Mouse (Mus musculus) large intestine, adult 2 months (tissue): ENCODE results near the gene Ankrd9. TPM values are rescaled to one million over a fixed set of nuclear protein-coding genes. Genes with fewer than 3 reads are reported as not detected.

ENCODE experiments used
- DNase-seq: peaks from one replicate; pipeline ENCODE4 v3.0.0-alpha.2; 2012; ENCODE audit warnings: low read depth, low spot score
- WGBS: fragments of 180-500 bp; shearing (Covaris S2); methylation state at CpG from one replicate; pipeline ENCODE4 v1.1.7; 2018; 5-methylcytosine and 5-hydroxymethylcytosine counted together
- polyA plus RNA-seq: library from polyadenylated mRNA; depleted of rRNA; stranded (reverse); fragments of >200 nt; gene quantifications from 2 replicates; pipeline ENCODE4 v1.2.3, GENCODE M21; 2012

Gene Ankrd9
- polyA plus RNA-seq, 1 experiment: 39.5 TPM

DNA sequence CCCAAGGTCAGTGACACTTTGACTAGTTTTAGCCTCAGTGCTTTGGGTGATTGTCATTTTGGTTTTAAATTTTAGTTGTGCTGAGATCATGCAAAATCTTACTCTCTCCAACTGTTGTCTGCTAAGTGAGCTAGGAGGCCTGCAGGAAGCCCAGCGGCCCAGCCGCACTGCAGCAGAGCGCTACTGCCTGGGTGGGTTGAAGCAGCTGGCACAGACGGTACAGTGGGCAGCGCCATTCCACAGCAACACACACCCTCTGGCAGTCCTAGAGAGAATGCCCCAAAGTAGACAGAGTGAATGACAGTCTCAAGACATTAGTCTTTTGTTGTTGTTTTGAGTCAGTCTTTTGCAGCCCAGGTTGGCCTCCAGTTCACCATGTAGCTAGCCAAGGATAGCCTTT is 8.4 kb downstream of the Ankrd9 start:
- 94% methylated on average over 5 of the region's 5 CpGs for WGBS

DNA sequence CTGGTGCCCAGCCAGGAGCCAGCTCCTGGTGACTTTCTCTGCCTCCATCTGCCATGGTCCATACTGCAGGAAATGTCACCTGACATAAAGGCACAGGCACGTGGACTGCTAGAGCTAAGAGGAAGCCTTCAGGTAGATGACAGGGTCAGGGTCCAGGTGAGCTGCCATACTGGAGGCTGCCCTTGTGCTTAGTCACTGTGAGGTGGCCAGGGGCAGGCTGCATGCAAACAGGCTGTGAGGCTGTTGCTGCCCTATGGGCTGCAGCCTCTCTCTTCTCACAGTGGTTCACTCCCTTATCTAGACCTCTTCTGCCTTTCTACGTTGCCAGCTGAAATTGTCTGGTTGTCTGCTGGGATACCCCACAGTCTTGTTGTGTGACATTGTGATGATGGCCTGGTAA is 11.7 kb downstream of the Ankrd9 start:
- no peak for DNase-seq

More for the DNA sequence above, 8.4 kb downstream of the Ankrd9 start:
- no peak for DNase-seq

GRCm38 (mm10) chr12:110966079-110966478 is 12.8 kb downstream of the Ankrd9 start:
- 88% methylated on average over 4 of the region's 4 CpGs for WGBS
- DNase-seq: no peak

More for the DNA sequence above, 11.7 kb downstream of the Ankrd9 start:
- 79% methylated on average over 2 of the region's 2 CpGs for WGBS

- 29% methylated on average over 3 of the region's 3 CpGs for WGBS
- no peak for DNase-seq
These were observed 13.3 kb downstream of the Ankrd9 start for GRCm38 (mm10) chr12:110965500-110965899.

DNA sequence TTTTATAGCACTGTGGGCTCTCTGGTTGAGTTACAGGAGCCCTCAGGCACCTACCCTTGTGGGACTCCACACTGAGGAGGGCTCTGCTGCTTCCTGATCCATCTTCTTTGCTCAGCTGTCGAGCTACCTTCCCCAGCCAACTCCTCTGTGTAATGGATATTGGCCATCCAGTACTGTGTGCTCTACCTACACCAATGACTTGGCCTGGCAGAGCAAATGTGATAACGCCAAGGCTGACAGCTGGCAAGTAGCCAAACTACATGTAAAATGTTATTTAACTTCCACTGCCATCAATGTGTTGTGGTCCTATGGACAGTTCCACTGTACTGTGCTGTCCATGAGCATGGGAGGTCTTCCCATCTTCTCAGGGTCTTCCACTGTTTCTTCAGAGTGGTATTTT is 16.9 kb downstream of the Ankrd9 start:
- no peak for DNase-seq
- WGBS: 43% methylated on average over 2 of the region's 2 CpGs

GRCm38 (mm10) chr12:110954351-110954991 is 24.4 kb downstream of the Ankrd9 start:
- no peak for DNase-seq
- WGBS: 62% methylated on average over 4 of the region's 4 CpGs

- no peak for DNase-seq
- 67% methylated on average over 2 of the region's 2 CpGs for WGBS
These were observed 24.9 kb downstream of the Ankrd9 start for GRCm38 (mm10) chr12:110953900-110954299.

GRCm38 (mm10) chr12:110953443-110953842 is 25.4 kb downstream of the Ankrd9 start:
- 74% methylated on average over 3 of the region's 3 CpGs for WGBS
- DNase-seq: no peak

- DNase-seq: no peak
- 82% methylated on average over 6 of the region's 6 CpGs for WGBS
These were observed 26.0 kb downstream of the Ankrd9 start for GRCm38 (mm10) chr12:110952628-110953385.

DNA sequence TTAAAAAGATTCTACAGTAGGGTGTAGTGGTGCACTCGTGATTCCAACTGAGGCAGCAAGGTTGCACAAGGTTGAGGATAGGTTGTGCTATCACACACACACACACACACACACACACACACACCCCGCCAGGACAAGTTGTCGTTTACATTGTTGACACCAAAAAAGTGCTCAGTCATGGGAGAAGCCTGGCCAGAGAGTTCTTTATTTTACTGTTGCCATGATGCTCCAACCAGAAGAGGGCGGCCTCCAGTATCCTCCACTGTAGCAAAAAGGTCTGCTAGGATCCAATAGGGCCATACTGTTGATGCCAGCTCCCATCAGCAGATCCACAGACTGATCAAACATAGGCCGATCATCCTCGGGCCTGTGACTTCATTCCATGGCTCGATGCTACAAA is 27.6 kb downstream of the Ankrd9 start:
- 71% methylated on average over 7 of the region's 7 CpGs for WGBS
- no peak for DNase-seq

DNA sequence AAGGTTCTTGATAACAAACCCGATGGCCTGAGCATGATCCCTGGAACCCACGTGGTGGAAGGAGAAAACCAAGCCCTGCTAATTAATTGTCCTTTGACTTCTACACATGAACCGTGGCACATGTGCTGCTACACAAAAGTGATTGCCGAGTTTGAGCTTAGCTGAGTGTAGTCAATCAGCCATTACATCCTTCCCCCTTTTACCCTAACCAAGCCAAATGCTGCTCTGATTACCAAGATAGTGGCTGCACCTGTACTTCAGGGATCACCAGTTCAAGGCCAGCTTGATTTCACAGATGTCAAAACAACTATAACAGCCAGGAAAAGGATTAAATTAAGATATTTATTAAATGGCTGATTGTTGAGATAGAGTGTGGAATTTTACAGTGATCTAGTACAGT is 28.7 kb downstream of the Ankrd9 start:
- 87% methylated on average over 4 of the region's 4 CpGs for WGBS
- no peak for DNase-seq

DNA sequence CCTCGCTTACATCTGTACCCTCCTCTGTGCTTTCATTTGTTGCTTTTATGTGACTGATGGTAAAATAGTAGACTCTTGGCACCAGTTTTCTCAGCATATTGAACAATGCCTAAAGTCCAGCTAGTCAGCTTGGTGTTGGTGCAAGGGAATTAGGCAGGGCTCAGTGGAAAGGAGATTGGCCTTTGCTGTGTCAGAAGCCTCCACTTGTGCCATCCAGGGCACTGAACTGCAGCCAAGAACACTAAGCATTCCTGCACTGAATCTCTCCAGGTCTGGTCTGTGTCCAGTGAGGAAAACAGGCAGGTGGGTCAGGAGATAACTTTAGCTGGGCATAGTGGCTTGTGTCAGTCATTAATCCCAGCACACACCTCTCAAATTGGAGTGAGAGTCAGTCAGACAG is 29.4 kb downstream of the Ankrd9 start:
- no peak for DNase-seq
- 95% methylated on average over 1 of the region's 1 CpGs for WGBS

DNA sequence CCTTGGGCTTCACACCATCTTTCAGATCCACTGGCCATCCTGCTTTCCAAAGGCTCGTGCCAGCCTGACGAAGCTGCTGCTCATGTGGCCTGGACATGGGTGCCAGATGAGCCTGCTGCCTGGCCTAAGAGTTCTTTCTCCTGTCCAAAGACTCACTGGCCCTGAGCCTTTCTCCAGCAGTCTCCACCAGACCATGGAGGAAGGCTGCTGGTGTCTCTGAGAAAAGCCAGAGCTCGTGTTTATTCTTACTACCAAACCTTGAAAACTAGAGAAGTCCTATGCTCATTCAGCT is 30.0 kb downstream of the Ankrd9 start:
- no peak for DNase-seq
- 96% methylated on average over 3 of the region's 3 CpGs for WGBS

DNA sequence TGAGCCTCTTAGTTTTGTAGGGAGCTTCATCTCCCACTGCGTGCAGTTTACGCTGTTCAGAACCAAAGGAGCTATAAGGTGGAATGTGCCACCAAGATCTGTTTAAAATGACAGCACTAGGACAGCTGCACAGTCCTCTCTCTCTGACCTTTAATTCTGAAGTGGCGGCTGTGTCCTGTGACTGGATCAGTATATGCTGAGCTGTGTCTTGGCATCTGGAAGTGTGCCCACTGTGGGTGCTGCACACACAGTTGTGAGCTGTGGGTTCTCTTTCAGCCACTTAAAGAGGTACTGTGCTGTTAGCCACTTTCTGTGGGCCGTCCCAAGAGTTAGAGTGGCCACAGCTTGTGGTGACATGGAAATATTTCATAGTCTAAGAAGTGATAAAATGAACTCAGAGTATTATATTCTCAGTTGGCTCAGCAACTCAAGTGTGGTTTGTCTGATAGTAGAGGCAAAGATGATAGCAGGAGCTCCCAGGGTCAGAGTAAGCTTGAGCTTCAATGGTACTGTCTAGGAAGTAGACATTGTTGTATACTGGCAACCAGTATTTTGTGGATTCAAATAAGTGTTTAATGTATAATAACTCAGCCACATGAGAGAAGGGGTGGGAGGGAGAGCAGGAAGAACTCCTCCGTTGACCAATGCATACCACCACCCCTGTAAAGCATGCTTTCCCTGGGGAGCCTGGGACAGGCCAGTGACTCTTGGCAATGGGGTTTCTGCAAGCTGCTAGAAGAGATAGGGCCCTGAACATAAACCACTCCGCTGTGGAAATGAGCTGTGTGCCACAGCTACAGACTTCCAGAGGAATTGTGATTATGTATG is 30.5 kb downstream of the Ankrd9 start:
- WGBS: 96% methylated on average over 6 of the region's 6 CpGs
- no peak for DNase-seq

GRCm38 (mm10) chr12:110946216-110946615 is 32.6 kb downstream of the Ankrd9 start:
- WGBS: 83% methylated on average over 7 of the region's 7 CpGs
- no peak for DNase-seq

DNA sequence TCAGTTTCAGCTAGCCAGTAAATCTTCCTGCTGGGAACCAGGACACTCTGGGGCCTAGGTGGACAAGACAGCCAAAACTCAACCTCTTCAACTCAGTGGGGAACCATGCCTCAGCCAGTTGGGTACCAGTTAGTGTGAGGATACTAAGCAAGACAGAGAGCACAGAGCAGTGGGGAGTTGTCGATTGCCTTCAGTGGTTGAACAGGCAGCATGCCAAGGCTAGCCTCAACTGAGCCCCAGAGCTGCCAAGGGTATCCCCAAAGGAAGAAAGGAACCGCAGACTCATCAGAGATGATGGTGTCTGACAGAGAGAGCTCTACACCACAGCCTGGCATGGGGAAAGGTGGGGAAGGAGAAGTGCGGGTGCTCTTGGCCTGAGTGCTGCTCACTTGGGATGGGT is 38.0 kb downstream of the Ankrd9 start:
- 96% methylated on average over 3 of the region's 3 CpGs for WGBS
- DNase-seq: no peak

GRCm38 (mm10) chr12:110939385-110939784 is 39.5 kb downstream of the Ankrd9 start:
- DNase-seq: no peak
- whole genome bisulfite sequencing: 93% methylated on average over 5 of the region's 5 CpGs

DNA sequence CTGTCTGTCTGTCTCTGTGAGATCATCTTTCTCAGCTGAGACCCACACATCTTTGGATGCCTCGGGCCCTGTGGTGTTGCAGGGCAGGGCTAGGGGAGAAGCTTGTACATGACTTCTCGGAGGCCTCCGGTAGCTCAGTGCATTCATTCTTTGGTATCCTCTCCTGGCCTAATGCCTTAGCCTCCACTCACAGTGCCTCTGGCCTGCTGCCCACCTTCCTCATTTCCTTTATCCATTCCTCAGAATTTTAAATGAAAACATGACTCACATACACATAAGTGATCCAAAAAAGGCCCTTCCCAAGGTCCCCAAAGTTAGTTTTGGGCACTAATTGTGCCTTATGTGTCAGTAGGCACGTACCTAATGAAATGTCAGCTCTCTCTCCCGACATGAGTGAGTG is 41.3 kb downstream of the Ankrd9 start:
- no peak for DNase-seq
- 87% methylated on average over 5 of the region's 5 CpGs for WGBS

DNA sequence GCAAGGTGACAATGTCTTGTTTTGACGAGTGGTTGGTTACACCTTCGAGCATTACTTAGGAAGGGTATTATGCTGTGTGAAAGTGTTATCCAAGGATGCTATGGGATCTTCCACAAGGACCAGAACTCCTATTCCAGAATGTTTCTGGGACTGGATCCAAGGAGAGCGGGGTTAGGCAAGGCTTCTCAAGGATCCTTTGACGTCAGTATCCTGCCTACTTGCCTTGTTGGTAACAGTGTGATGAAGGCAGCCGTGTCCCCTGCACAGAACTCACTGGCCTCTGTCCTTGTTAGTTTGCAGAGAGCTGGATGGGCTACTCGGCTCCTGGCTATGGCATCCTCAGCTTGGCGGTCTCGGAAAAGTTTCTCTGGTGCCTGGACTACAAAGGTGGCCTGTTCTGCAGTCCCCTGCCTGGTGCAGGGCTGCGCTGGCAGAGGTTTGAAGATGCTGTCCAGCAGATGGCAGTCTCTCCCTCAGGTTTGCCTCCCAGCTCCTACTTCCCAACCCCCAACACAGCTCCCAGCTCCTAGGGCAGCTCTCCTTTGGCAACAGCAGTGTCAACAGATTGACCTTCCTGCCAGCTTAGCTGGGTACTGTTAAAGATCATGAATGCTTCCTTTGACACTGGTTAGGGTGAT is 42.7 kb downstream of the Ankrd9 start:
- WGBS: 63% methylated on average over 9 of the region's 9 CpGs
- peak; percentile 65 for DNase-seq

- DNase-seq: no peak
- 70% methylated on average over 5 of the region's 5 CpGs for WGBS
These were observed 46.0 kb downstream of the Ankrd9 start for GRCm38 (mm10) chr12:110932820-110933219.
